Mouse (Mus musculus) midbrain, embryonic 16.5 days (tissue): Measurements from ENCODE around the gene Spata2. TPM values are rescaled to one million over a fixed set of nuclear protein-coding genes. Genes with fewer than 3 reads are reported as not detected.

Experiments used
- ATAC-seq: fragments of 200-750 bp; cut with Nextera tagmentation; 2 replicates; pipeline ENCODE4 v1.8.0; 2017; ENCODE audit warnings: moderate TSS enrichment
- H3K27ac ChIP-seq: fragments of 300-500 bp; sonication (generic); 2 replicates; pipeline ENCODE4 v1.5.1; 2014; ENCODE audit warnings: mild to moderate bottlenecking, low read length, mixed read lengths
- H3K27me3 ChIP-seq: fragments of 300-500 bp; sonication (generic); 2 replicates; pipeline ENCODE4 v1.6.1; 2014; ENCODE audit warnings: low read depth, low read length, mixed read lengths; ENCODE audit not compliant: control insufficient read depth, insufficient read depth
- H3K36me3 ChIP-seq: fragments of 300-500 bp; sonication (generic); 2 replicates; pipeline ENCODE4 v1.6.1; 2014; ENCODE audit warnings: mild to moderate bottlenecking, low read length, moderate library complexity, mixed read lengths; ENCODE audit not compliant: control insufficient read depth, insufficient read depth
- H3K4me1 ChIP-seq: fragments of 300-500 bp; sonication (generic); 2 replicates; pipeline ENCODE4 v1.6.1; 2014; ENCODE audit warnings: mild to moderate bottlenecking, low read length, mixed read lengths; ENCODE audit not compliant: control insufficient read depth, insufficient read depth
- H3K4me2 ChIP-seq: fragments of 300-500 bp; sonication (generic); 2 replicates; pipeline ENCODE4 v1.6.1; 2014; ENCODE audit warnings: mild to moderate bottlenecking, low read length, mixed read lengths
- H3K4me3 ChIP-seq: fragments of 300-500 bp; sonication (generic); 2 replicates; pipeline ENCODE4 v1.5.1; 2014; ENCODE audit warnings: low read depth, mild to moderate bottlenecking, low read length, moderate library complexity, mixed read lengths
- H3K9ac ChIP-seq: fragments of 300-500 bp; sonication (generic); 2 replicates; pipeline ENCODE4 v1.6.1; 2014; ENCODE audit warnings: low read depth, low read length, mixed read lengths
- H3K9me3 ChIP-seq: fragments of 300-500 bp; sonication (generic); replicated peaks from 2 replicates; pipeline ENCODE4 v1.6.1; 2014; ENCODE audit warnings: mild to moderate bottlenecking, low read length, mixed read lengths; ENCODE audit not compliant: control insufficient read depth, poor library complexity, severe bottlenecking
- WGBS: fragments of 180-500 bp; shearing (Covaris S2); extraction: QIAGEN DNeasy Blood & Tissue Kit; methylation state at CpG from one replicate; pipeline ENCODE4 v1.1.7; 2014; 5-methylcytosine and 5-hydroxymethylcytosine counted together
- polyA plus RNA-seq: library from polyadenylated mRNA; unstranded; fragments of >200 nt; fragmentation: Nextera tagmentation; extraction: Ambion mirVana; gene quantifications from 2 replicates; pipeline ENCODE4 v1.2.1, GENCODE M21; 2015

Spata2 gene
- polyA plus RNA-seq, 1 experiment from 2014 or later: 34.4 TPM

- no peak for ATAC-seq
- Histone ChIP-seq H3K36me3 (peaks cover 2% of the 10 kb centered on the region; the same call in 1 of the 2 replicates), H3K4me3 (no peak overlapping the region), H3K27me3 (no peaks in the 10 kb centered on the region), H3K9ac (no peak overlapping the region), H3K4me2 (no peak overlapping the region), H3K9me3 (no peaks in the 10 kb centered on the region), H3K27ac (no peak overlapping the region), H3K4me1 (no peaks in the 10 kb centered on the region)
- 96% methylated on average over 6 of the region's 6 CpGs for WGBS
Measured at GRCm38 (mm10) chr2:167434570-167434969, 58.1 kb downstream of the Spata2 start.

DNA sequence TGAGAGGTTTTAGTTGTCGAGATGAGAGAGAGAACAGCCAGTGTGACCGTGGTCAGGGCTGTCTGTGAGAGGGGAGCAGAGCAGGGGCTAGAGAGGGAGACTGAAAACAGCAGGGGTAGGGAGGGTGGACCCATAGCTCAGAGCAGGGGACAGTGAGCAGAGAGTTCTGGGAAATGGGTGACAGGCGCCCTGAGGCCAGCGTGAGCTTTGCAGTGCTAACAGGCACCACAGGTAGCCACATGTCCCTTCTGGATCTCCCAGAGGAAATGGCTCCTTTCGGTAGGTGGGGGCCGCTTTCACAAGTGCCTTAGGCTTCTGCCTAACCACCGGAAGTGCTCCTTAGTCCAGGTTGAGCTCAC lies 61.3 kb downstream of the Spata2 start:
- H3K36me3 ChIP-seq: peaks cover 4% of the 10 kb centered on the region
- 83% methylated on average over 7 of the region's 7 CpGs for WGBS

More for the DNA sequence above, 61.3 kb downstream of the Spata2 start:
- Histone ChIP-seq H3K9me3 (no peaks in the 10 kb centered on the region), H3K4me1 (no peaks in the 10 kb centered on the region), H3K27ac (no peak overlapping the region), H3K4me3 (no peak overlapping the region), H3K27me3 (no peaks in the 10 kb centered on the region), H3K4me2 (no peak overlapping the region), H3K9ac (no peak overlapping the region)
- ATAC-seq: no peak

Other genes with a start within 250 kb of the Spata2 start
- gene B4galt5, start 143.7 kb downstream of the Spata2 start, polyA plus RNA-seq: 16.6 and 18.1 TPM in 2 replicates
- 19.4 and 20.9 TPM in 2 replicates for gene Slc9a8, start 71.2 kb downstream of the Spata2 start, polyA plus RNA-seq
- 111 and 121 TPM in 2 replicates for gene Rnf114, start 242 bp downstream of the Spata2 start, polyA plus RNA-seq
- gene Snai1, start 45.3 kb upstream of the Spata2 start, polyA plus RNA-seq: 3.9 and 4.7 TPM in 2 replicates
- gene Ube2v1, start 139.2 kb upstream of the Spata2 start, polyA plus RNA-seq: 321 and 344 TPM in 2 replicates
- gene Gm20431, start 168.6 kb upstream of the Spata2 start, polyA plus RNA-seq: 7.7 and 9.2 TPM in 2 replicates
- 0.37 and 0.60 TPM in 2 replicates for gene Cebpb, start 196.0 kb upstream of the Spata2 start, polyA plus RNA-seq
- gene Tmem189, start 196.9 kb upstream of the Spata2 start, polyA plus RNA-seq: 29.7 and 30.3 TPM in 2 replicates